Mouse (Mus musculus): ENCODE measurements around the gene Cilp2.
A peak's percentile ranks its signal among the peaks of the same experiment; 100 is the strongest.

GRCm38 (mm10) chr8:69919010-69919409 is 31.5 kb upstream of the Cilp2 start:
- no peak for TF ChIP-seq GATA1 (IDR thresholded peaks at IDR 0.05; ENCODE audit: low read depth, low read length)
- no peak for TF ChIP-seq MAZ (IDR thresholded peaks at IDR 0.05; ENCODE audit: low read depth, low read length)
- no peak for TF ChIP-seq E2F4 (IDR thresholded peaks at IDR 0.05; ENCODE audit: borderline replicate concordance, low read depth, low read length)
- no peak for TF ChIP-seq POLR2A (IDR thresholded peaks at IDR 0.05; ENCODE audit: control insufficient read depth in 1 of 2, insufficient read depth in 1 of 2, low read depth in 1 of 2, low read length in 2 of 2, poor library complexity in 1 of 2)
- no peak for TF ChIP-seq ZKSCAN1 (IDR thresholded peaks at IDR 0.05; ENCODE audit: low read depth, low read length)
- peak; percentile 54 to 77 (median 63) for TF ChIP-seq CTCF (IDR thresholded peaks at IDR 0.05 in 2 of 3, conservative IDR thresholded peaks at IDR 0.05 in 1 of 3; ENCODE audit: control insufficient read depth in 1 of 3, insufficient read depth in 1 of 3, low read depth in 2 of 3, low read length in 3 of 3, poor library complexity in 1 of 3, severe bottlenecking in 1 of 3)
- TF ChIP-seq ZNF384 (IDR thresholded peaks at IDR 0.05; ENCODE audit: low read depth, low read length): no peak
- TF ChIP-seq TCF12 (IDR thresholded peaks at IDR 0.05; ENCODE audit: low read depth, low read length): no peak
- peak in 1 of 2 experiments; percentile 9; a peak in 1 of 4 replicates for TF ChIP-seq EP300 (IDR thresholded peaks at IDR 0.05; ENCODE audit: low read depth in 1 of 2, low read length in 2 of 2)
- TF ChIP-seq NELFE (IDR thresholded peaks at IDR 0.05; ENCODE audit: low read depth, low read length): no peak
- no peak for TF ChIP-seq ETS1 (IDR thresholded peaks at IDR 0.05; ENCODE audit: low read depth, low read length)
- no peak for TF ChIP-seq TBP (IDR thresholded peaks at IDR 0.05; ENCODE audit: low read depth, low read length)

Measured in MEL (cell line).